Mouse (Mus musculus): ENCODE results near the gene Col25a1.

The Col25a1 gene

GRCm38 (mm10) chr3:130131201-130131600, at the start of gene Col25a1:
TSS of gene Col25a1 (plus strand) at chr3:130131501.
- no peak for DNase-seq (ENCODE audit: low spot score)

GRCm38 (mm10) chr3:130083312-130083711, 48.0 kb upstream of the Col25a1 start:
- DNase-seq (ENCODE audit: low spot score): no peak

GRCm38 (mm10) chr3:130086372-130087080, 44.8 kb upstream of the Col25a1 start:
- DNase-seq (ENCODE audit: low spot score): peak; percentile 70

GRCm38 (mm10) chr3:130087466-130087865, 43.8 kb upstream of the Col25a1 start:
- no peak for DNase-seq (ENCODE audit: low spot score)

DNA sequence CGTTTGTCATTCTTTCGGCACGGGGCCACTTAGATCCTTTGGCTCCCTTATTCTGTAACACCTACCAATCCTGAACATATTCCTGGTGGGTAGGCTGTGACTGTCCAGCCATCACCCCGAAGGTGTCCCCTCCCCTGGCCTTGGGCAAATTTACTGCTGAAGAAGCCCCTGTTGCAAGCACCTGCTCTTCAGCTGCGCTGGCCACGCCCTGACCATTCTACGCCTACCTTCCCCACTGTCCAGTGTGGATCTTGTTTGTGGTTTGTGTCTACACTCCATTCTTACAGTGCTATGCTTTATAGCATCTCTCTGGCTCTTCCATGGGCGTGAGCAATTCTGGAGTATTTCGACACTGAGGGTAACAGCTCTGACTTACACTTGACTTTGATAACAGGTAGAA, 42.6 kb upstream of the Col25a1 start:
- no peak for DNase-seq (ENCODE audit: low spot score)

DNA sequence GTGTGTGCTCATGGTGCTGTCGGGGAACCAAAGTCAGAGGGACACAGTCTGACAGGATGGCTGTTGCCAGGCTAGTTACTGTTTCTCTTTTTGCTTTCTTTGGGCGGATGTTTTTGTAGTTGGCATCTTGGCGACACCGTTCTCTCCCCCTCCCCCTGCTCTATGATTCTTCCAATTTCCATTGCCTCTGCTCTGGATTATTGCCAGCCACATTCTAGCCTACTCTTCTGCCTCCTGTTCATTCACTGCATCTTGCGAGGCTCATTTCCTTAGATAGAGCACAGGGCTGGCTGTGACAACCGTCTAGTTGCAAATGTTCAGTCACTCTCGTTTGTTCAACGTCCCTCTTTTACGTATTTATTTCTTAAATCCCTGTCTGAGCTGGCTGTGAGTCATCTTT, 40.8 kb upstream of the Col25a1 start:
- DNase-seq (ENCODE audit: low spot score): no peak

- no peak for DNase-seq (ENCODE audit: low spot score)
Measured at GRCm38 (mm10) chr3:130094125-130094704, 37.1 kb upstream of the Col25a1 start.

DNA sequence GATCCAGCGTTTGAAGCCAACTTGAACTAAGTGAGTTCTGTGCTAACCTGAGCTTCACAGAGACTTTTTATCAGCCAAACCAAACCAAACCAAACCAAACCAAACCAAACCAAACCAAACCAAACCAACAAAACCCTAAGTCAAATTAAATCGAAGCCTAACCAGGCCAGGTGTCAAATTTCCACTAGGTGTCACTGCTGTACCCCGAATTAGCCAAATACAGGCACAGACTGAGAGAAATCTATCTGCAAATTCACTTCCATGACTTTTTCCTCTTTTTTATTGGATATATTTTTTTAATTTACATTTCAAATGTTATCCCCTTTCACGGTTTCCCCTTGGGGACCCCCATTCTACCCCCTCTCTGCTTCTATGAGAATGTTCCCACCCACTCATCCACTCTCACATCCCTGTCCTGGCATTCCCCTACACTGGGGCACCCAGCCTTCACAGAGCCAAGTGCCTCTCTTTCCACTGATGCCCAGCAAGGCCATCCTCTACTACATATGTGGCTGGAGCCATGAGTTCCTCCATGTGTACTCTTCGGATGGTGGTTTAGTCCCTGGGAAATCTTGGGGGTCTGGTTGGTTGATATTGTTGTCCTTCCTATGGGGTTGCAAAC, 36.0 kb upstream of the Col25a1 start:
- peak; percentile 14 for DNase-seq (ENCODE audit: low spot score)

DNA sequence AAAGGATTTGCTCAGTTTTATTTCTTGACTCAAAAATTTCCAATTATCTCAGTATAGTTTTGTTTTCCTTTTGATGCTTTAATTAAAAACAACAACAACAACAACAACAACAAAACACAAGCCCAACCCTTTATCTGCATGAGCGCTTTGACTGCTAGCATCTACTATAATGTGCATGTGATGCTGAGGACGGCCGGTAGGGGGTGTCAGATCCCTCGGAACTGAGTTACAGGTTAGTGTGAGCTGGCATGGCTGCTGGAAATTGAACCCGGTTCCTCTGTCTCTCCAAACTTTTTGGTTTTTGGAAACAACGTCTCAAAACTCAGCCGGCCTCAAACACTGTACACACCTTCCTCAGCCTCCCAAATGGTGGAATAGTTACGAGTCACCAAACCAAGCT, 27.8 kb upstream of the Col25a1 start:
- DNase-seq (ENCODE audit: low spot score): peak; percentile 11

GRCm38 (mm10) chr3:130104471-130104870, 26.8 kb upstream of the Col25a1 start:
- DNase-seq (ENCODE audit: low spot score): no peak

GRCm38 (mm10) chr3:130116886-130117285, 14.4 kb upstream of the Col25a1 start:
- no peak for DNase-seq (ENCODE audit: low spot score)

GRCm38 (mm10) chr3:130127840-130128239, 3.5 kb upstream of the Col25a1 start:
- no peak for DNase-seq (ENCODE audit: low spot score)

GRCm38 (mm10) chr3:130128564-130128963, 2.7 kb upstream of the Col25a1 start:
- DNase-seq (ENCODE audit: low spot score): no peak

DNA sequence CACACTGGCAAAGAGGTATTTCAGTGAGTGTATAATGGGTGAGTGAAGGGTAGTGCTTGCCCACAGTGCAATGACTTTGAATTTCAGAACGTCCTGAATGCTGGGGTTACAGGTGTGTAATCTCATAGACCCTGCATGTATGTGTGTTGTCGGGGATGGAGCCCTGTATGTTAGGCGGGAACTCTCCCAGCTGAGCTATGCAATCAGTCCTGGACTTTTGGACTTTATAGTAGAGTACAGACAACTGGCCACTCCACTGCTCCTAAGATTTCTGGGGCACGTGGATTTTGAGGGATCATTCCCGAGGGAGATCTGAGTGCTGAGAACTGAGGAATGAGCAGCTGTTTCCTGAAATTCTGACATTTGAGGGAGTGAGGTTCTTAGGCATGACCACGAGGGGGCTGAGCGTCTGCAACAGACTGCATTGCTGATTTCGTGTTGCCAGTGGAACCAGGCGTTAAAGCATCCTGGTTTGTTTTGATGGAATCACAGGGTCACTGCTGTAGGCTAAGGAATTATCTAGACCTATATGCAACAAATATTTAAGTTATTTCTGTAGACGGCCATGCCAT, 1.6 kb upstream of the Col25a1 start:
- DNase-seq (ENCODE audit: low spot score): no peak

DNA sequence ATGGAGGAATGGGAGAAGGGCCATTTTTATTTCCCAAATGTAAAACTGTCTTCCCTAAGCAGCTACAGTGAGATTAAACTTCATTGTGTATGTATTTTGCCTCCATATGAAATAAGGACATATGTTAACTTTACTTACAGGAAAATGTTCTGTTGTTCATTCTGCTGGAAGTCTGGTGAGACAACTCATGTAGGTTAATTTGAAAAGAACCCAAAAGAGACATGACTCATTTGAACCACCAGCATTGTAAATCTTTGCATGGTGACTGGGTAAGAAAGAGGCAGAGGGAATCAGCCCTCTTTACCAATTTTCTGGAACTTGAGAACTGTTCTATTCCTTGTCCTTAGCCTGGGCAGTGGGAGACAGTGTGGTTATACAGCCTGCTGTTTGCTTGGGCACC, 5.9 kb downstream of the Col25a1 start:
- no peak for DNase-seq (ENCODE audit: low spot score)

- DNase-seq (ENCODE audit: low spot score): no peak
Measured at GRCm38 (mm10) chr3:130137640-130138039, 6.3 kb downstream of the Col25a1 start.

GRCm38 (mm10) chr3:130145874-130146273, 14.6 kb downstream of the Col25a1 start:
- no peak for DNase-seq (ENCODE audit: low spot score)

DNA sequence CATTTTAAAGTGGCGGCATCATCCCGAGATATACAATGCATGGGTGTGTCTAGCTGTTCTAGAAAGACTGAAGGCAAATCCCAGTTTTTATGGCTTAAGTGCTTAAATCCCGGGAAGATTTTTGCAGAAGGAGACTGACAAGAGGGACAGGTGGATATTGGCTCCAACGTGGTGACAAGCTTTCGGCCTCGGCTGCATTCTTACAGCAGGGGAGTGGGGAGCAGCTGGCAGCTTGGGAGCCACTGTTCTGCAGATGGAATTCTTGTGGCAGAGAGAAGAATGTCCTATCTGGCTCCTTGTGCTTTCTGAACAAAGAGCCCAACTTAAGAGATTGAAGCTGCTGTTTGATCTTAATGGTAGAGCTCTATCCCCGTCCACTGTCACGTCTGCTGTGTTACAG, 16.5 kb downstream of the Col25a1 start:
- DNase-seq (ENCODE audit: low spot score): no peak

DNA sequence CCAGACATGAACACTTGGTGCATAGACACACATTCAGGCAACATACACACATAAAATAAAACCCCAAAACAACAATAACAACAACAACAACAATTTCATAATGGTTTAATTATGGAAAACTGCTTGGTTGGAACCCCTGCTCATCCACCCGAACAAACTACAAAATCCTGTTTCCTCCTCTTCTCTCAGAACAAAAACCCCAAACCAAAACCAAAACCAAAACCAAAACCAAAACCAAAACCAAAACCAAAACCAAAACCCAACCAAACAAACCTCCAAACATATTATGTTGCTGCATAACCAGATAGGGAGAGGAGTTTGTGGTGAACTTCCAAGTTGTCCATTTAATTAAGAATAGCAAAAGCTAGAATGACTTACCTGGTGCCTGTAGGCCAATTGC, 17.9 kb downstream of the Col25a1 start:
- DNase-seq (ENCODE audit: low spot score): no peak

DNA sequence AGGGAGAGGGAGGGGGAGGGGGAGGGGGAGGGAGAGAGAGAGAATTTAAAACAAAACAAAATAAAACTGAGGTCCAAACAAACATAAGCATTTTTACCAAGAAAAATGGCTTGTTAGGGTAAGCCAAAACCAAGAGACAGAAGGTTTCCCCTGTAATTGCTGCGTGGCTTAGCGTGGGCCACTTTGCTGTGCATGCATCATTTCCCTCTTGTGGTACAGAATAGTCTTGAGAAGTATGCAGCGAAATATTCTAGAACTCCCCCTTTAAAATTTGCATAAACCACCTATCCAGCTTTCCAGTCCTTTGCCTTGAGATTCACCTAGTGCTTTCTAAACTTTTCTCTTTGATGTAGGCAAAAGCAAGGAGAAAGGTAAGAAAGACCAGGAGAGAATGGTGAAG, 21.8 kb downstream of the Col25a1 start:
- no peak for DNase-seq (ENCODE audit: low spot score)

DNA sequence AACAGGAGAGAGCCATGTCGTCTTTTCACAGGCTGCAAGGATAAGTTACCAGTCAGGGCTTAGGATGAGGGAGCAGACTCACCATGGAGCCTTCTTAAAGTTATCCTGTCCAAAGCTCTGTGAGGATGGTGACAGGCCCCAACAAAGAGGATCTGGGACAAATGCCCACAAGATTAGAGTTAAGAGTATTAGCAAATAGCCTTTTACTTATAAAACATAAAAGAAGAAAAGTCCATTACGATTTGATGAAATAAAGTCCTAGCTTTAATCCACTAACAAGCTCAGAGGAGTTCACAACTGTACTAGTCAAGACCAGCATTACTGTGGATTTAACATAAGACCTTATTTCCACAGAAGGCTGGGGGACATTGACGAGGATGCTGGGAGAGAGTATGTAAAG, 26.2 kb downstream of the Col25a1 start:
- no peak for DNase-seq (ENCODE audit: low spot score)

DNA sequence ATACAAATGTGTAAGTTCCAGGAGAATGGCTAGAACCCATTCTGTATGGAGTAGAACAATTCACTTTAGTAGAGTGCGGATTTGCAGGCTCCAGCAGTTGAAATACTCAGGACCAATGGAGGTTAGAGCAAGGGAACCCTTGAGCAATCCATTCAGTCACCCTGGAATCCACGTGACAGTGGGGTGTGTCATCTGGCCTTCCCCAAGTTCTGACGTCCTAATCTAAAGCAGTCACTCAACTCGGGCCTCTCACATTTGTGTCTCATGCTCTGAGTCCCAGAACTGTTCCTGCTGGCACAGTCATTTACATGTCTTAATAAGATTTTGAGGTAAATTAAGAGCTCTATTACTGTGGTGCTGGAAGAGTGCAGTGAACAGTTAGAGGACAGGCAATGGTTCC, 28.6 kb downstream of the Col25a1 start:
- no peak for DNase-seq (ENCODE audit: low spot score)

DNA sequence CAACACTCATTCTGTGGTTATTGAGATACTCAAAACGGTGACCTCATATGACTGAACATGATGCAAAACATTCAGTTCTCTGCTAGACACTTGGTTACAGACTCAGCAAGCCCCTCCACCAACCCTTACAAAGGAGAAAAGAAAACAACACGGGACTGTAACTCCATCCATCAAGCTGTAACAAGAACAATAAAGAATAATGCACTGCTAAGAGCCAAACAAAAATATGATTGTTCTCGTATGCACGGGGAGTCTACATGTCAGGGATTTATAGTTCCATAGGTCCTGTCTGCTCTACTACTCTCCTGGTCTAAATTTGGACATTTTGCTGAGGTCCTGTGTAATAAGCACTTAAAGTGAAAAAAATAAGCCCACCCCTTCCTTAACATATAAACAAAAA, 29.6 kb downstream of the Col25a1 start:
- no peak for DNase-seq (ENCODE audit: low spot score)

Measured in lung, postnatal 25 days (tissue).